Mouse (Mus musculus): ENCODE data around the gene Ace2. TPM values are rescaled to one million over a fixed set of nuclear protein-coding genes. Genes with fewer than 3 reads are reported as not detected.

The Ace2 gene
- polyA plus RNA-seq, 1 experiment from 2014 or later = 0.68 TPM

DNA sequence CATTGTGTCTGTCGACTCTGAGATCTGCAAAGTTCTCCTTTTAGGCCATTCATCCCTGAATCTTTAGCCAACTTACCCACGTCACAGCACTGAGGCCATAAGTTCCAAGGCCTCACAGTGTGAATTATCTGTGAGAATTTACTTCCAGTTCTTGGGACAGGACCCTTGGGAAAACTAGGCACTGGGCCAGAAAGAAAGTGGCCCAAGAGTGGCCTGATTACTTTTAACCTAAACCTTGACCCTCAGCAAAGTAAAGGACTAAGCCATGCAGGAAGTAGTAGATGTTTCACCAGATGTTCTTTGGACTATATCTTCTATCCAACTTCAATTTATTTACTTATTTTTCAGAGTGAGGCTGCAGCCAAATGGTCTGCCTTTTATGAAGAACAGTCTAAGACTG, 13.6 kb downstream of the Ace2 start:
- no peaks in the 10 kb centered on the region for H3K9me3 ChIP-seq (ENCODE audit: low read depth, low read length)
- no peak overlapping the region for H3K4me3 ChIP-seq (ENCODE audit: low read depth, low read length)
- peak overlapping the region; percentile 36; the same call in 1 of the 2 replicates for H3K27ac ChIP-seq (ENCODE audit: low read depth)
- H3K4me2 ChIP-seq = no peak overlapping the region
- TF ChIP-seq CTCF (IDR thresholded peaks at IDR 0.05; ENCODE audit: low read depth) = no peak
- no peaks in the 10 kb centered on the region for H3K36me3 ChIP-seq (ENCODE audit: insufficient read depth)
- ATAC-seq (ENCODE audit: insufficient read depth) = no peak
- DNase-seq = peak; percentile 38
- 47% methylated on average over 2 of the region's 2 CpGs for WGBS
- H3K9ac ChIP-seq = no peak overlapping the region
- H3K27me3 ChIP-seq (ENCODE audit: insufficient read depth, low read length) = no peaks in the 10 kb centered on the region
- H3K4me1 ChIP-seq (ENCODE audit: insufficient read depth) = no peaks in the 10 kb centered on the region

DNA sequence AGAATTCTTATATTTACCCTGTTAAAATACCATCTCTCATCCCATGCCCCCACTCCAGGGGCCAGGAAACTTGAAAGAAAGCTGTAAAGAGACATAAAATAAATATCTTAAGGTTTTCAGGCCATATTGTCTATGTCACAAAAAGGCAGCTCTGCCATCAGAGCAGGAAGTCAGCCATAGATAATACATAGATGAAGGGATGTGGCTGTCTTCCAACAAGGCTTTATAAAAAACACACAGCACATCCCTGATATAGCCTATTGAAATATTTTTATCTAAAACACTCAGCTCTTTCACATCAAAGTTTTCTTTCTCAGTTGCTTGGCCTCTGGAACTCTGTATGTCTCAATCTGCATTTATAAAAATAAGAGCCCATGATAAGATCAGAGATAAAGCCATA, 14.5 kb downstream of the Ace2 start:
- Histone ChIP-seq H3K9ac (no peak overlapping the region), H3K4me3 (ENCODE audit: low read depth, low read length) (no peak overlapping the region), H3K27ac (ENCODE audit: low read depth) (no peak overlapping the region), H3K36me3 (ENCODE audit: insufficient read depth) (no peaks in the 10 kb centered on the region), H3K9me3 (ENCODE audit: low read depth, low read length) (no peaks in the 10 kb centered on the region), H3K4me1 (ENCODE audit: insufficient read depth) (no peaks in the 10 kb centered on the region), H3K27me3 (ENCODE audit: insufficient read depth, low read length) (no peaks in the 10 kb centered on the region), H3K4me2 (no peak overlapping the region)
- peak; percentile 52; the same call in 1 of the 2 replicates for ATAC-seq (ENCODE audit: insufficient read depth)
- TF ChIP-seq CTCF (IDR thresholded peaks at IDR 0.05; ENCODE audit: low read depth) = no peak
- DNase-seq = peak; percentile 62

DNA sequence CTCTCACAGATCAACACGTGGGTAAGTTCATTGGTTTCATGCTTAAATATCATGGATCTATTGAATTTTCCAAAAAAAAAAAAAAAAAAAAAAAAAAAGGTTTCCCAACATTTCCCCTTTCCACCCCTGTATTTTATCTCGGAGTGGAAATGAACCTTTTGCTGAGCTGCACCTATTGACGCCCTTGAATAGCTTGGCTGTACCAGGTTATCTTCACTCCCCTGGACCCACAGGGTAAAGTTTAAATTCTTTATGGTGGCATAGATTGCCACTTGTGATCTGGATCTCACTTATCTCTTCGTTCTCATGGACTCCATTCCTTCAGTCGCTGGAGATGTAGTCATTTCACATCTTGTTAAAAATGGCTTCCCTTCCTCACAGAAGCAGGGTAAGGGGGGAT, 15.5 kb downstream of the Ace2 start:
- Histone ChIP-seq H3K9ac (no peak overlapping the region), H3K4me1 (ENCODE audit: insufficient read depth) (no peaks in the 10 kb centered on the region)
- no peak for ATAC-seq (ENCODE audit: insufficient read depth)

DNA sequence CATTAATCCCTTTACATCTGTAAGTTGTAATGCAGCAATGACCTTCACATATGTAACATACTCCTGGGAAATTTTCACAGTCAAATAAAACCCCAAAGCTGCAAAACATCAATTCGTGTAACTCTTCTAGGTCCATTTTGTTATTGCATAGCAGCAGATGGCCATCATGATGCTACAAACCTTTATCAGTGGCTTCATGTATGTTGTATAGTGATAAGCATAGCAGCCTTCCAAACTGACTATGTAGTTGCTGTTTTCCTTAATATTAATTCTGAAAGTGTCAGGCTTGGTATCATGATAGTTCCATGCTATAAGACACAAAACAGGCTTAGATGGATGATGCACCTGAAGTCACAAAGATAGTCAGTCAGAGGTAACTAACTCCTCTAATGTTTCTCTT, 25.5 kb downstream of the Ace2 start:
- Histone ChIP-seq H3K27ac (ENCODE audit: low read depth) (no peak overlapping the region), H3K4me3 (ENCODE audit: low read depth, low read length) (no peak overlapping the region), H3K4me1 (ENCODE audit: insufficient read depth) (no peaks in the 10 kb centered on the region), H3K4me2 (no peak overlapping the region), H3K9me3 (ENCODE audit: low read depth, low read length) (no peaks in the 10 kb centered on the region), H3K9ac (no peak overlapping the region), H3K36me3 (ENCODE audit: insufficient read depth) (no peaks in the 10 kb centered on the region), H3K27me3 (ENCODE audit: insufficient read depth, low read length) (no peaks in the 10 kb centered on the region)
- no peak for TF ChIP-seq CTCF (IDR thresholded peaks at IDR 0.05; ENCODE audit: low read depth)
- ATAC-seq (ENCODE audit: insufficient read depth) = no peak
- no peak for DNase-seq
- 81% methylated on average over 1 of the region's 1 CpGs for WGBS

More for the DNA sequence above, 15.5 kb downstream of the Ace2 start:
- H3K36me3 ChIP-seq (ENCODE audit: insufficient read depth) = no peaks in the 10 kb centered on the region
- H3K4me2 ChIP-seq = no peak overlapping the region
- H3K27me3 ChIP-seq (ENCODE audit: insufficient read depth, low read length) = no peaks in the 10 kb centered on the region
- no peak for DNase-seq
- whole genome bisulfite sequencing = 74% methylated on average over 5 of the region's 5 CpGs
- H3K9me3 ChIP-seq (ENCODE audit: low read depth, low read length) = no peaks in the 10 kb centered on the region
- no peak overlapping the region for H3K27ac ChIP-seq (ENCODE audit: low read depth)
- no peak for TF ChIP-seq CTCF (IDR thresholded peaks at IDR 0.05; ENCODE audit: low read depth)
- no peak overlapping the region for H3K4me3 ChIP-seq (ENCODE audit: low read depth, low read length)

DNA sequence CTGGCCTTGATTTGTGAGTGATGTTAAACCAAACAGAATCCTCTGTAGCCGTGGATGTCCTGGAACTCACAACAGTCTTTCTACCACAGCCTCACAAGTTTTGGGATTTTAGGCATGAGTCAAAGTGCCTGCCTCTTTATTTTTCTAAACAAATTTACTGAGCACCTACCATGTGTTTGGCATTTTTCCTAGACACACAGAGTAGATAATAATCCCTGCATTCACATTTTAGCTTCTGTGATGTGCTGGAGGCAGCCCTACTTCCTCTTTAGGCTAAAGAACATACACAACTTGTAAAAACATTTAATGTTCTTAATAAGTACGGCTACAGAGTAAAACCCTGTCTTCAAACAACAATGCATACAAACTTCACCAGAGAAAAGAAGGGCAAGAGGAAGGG, 31.9 kb downstream of the Ace2 start:
- no peaks in the 10 kb centered on the region for H3K36me3 ChIP-seq (ENCODE audit: insufficient read depth)
- H3K9me3 ChIP-seq (ENCODE audit: low read depth, low read length) = no peaks in the 10 kb centered on the region
- no peaks in the 10 kb centered on the region for H3K27me3 ChIP-seq (ENCODE audit: insufficient read depth, low read length)
- no peak overlapping the region for H3K9ac ChIP-seq
- H3K27ac ChIP-seq (ENCODE audit: low read depth) = no peak overlapping the region
- no peak overlapping the region for H3K4me2 ChIP-seq
- 47% methylated on average over 2 of the region's 2 CpGs for WGBS
- no peak overlapping the region for H3K4me3 ChIP-seq (ENCODE audit: low read depth, low read length)
- H3K4me1 ChIP-seq (ENCODE audit: insufficient read depth) = no peaks in the 10 kb centered on the region
- no peak for TF ChIP-seq CTCF (IDR thresholded peaks at IDR 0.05; ENCODE audit: low read depth)
- DNase-seq (no peak), ATAC-seq (ENCODE audit: insufficient read depth) (no peak)

DNA sequence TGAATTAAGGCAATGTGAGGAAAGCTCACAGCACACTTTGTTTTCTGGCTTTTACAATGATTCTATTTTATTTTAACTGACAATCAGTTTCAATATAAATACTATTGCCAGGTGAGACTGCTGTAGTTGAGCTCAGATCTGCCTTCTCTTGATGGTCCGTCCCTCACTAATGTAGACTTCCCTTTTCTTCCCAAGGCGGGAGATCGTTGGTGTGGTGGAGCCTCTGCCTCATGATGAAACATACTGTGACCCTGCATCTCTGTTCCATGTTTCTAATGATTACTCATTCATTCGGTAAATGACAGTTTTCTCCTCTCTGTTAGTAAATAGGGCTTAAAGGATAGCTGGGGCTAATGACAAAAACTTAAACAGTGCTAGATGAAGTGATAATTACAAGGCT, 34.7 kb downstream of the Ace2 start:
- Histone ChIP-seq H3K27ac (ENCODE audit: low read depth) (no peak overlapping the region), H3K27me3 (ENCODE audit: insufficient read depth, low read length) (no peaks in the 10 kb centered on the region), H3K9me3 (ENCODE audit: low read depth, low read length) (no peaks in the 10 kb centered on the region), H3K4me1 (ENCODE audit: insufficient read depth) (no peaks in the 10 kb centered on the region), H3K36me3 (ENCODE audit: insufficient read depth) (no peaks in the 10 kb centered on the region), H3K4me3 (ENCODE audit: low read depth, low read length) (no peak overlapping the region), H3K4me2 (no peak overlapping the region), H3K9ac (no peak overlapping the region)
- no peak for TF ChIP-seq CTCF (IDR thresholded peaks at IDR 0.05; ENCODE audit: low read depth)
- no peak for ATAC-seq (ENCODE audit: insufficient read depth)
- no peak for DNase-seq
- WGBS = 78% methylated on average over 4 of the region's 4 CpGs

DNA sequence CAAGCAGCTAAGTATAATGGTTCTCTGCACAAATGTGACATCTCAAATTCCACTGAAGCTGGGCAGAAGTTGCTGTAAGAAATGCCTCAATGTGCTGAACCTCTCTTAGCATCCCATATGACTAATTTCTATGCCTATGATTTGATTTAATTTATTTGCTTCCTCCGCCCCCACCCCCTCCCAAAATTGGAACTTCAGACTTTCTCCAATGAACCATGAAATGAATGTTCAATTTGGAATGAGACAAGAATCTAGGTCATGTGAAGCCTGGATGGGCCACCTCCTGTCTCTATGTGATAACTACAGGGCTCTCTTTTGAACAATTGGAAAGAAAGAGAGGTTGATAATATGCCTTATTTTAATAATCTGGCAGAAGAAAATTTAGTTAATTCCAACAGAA, 36.2 kb downstream of the Ace2 start:
- Histone ChIP-seq H3K27ac (ENCODE audit: low read depth) (no peak overlapping the region), H3K9me3 (ENCODE audit: low read depth, low read length) (no peaks in the 10 kb centered on the region), H3K27me3 (ENCODE audit: insufficient read depth, low read length) (no peaks in the 10 kb centered on the region), H3K9ac (no peak overlapping the region), H3K4me3 (ENCODE audit: low read depth, low read length) (no peak overlapping the region), H3K4me1 (ENCODE audit: insufficient read depth) (no peaks in the 10 kb centered on the region), H3K36me3 (ENCODE audit: insufficient read depth) (no peaks in the 10 kb centered on the region), H3K4me2 (no peak overlapping the region)
- WGBS = 86% methylated on average over 1 of the region's 1 CpGs
- no peak for TF ChIP-seq CTCF (IDR thresholded peaks at IDR 0.05; ENCODE audit: low read depth)
- DNase-seq (no peak), ATAC-seq (ENCODE audit: insufficient read depth) (no peak)

DNA sequence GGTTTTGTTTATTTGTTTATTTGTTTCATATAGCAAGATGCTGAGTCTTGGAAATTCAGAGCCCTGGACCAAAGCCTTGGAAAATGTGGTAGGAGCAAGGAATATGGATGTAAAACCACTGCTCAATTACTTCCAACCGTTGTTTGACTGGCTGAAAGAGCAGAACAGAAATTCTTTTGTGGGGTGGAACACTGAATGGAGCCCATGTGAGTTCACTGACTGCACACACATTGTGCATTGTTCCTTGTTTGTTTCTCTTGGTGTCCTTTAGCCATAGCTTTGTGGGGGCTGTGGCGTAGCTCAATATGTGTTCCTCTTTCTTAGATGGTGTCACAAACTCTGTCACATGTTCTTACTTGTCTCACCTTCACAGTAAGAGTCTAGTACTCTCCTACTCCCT, 36.6 kb downstream of the Ace2 start:
- Histone ChIP-seq H3K4me1 (ENCODE audit: insufficient read depth) (no peaks in the 10 kb centered on the region), H3K9ac (no peak overlapping the region), H3K27ac (ENCODE audit: low read depth) (no peak overlapping the region), H3K9me3 (ENCODE audit: low read depth, low read length) (no peaks in the 10 kb centered on the region), H3K27me3 (ENCODE audit: insufficient read depth, low read length) (no peaks in the 10 kb centered on the region), H3K36me3 (ENCODE audit: insufficient read depth) (no peaks in the 10 kb centered on the region), H3K4me3 (ENCODE audit: low read depth, low read length) (no peak overlapping the region), H3K4me2 (no peak overlapping the region)
- ATAC-seq (ENCODE audit: insufficient read depth) = no peak
- WGBS = 73% methylated on average over 2 of the region's 2 CpGs
- TF ChIP-seq CTCF (IDR thresholded peaks at IDR 0.05; ENCODE audit: low read depth) = no peak
- DNase-seq = no peak

Measured in lung, embryonic 14.5 days (tissue).